Mouse (Mus musculus): ENCODE measurements around the gene Tulp4.
"Not testable (repeated sequence)": the region's sequence is repeated elsewhere in the genome, so short reads cannot be mapped to it uniquely, and the experiment has no call there.

The Tulp4 gene

GRCm38 (mm10) chr17:6279772-6280171 is 173.5 kb downstream of the Tulp4 start:
- not testable (repeated sequence) for DNase-seq (ENCODE audit: low read depth)

- not testable (repeated sequence) for DNase-seq (ENCODE audit: low read depth)
Measured at GRCm38 (mm10) chr17:6280513-6280912, 174.3 kb downstream of the Tulp4 start.

- DNase-seq (ENCODE audit: low read depth) = not testable (repeated sequence)
Measured at GRCm38 (mm10) chr17:6283137-6283536, 176.9 kb downstream of the Tulp4 start.

- not testable (repeated sequence) for DNase-seq (ENCODE audit: low read depth)
Measured at GRCm38 (mm10) chr17:6286169-6286568, 179.9 kb downstream of the Tulp4 start.

DNA sequence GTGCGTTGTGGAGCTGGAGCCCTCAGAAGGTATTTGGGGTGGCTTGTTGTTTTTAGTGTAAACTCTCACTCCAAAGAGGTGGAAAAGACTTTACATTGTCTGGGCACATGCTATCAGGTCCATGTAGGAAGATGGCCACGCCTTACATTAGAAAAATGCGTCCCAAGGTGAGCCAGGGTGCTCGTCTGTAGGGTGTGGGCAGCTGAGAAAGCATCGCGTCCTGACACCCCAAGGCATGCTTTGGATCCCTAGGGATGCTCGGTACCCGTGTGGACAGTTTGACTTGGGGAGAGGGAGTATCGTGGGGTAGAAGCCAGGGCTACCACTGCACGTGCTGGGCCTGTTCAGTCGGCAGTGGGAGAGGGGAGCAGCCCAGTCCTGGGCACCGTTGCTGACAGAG is 182.8 kb downstream of the Tulp4 start:
- not testable (repeated sequence) for DNase-seq (ENCODE audit: low read depth)

DNA sequence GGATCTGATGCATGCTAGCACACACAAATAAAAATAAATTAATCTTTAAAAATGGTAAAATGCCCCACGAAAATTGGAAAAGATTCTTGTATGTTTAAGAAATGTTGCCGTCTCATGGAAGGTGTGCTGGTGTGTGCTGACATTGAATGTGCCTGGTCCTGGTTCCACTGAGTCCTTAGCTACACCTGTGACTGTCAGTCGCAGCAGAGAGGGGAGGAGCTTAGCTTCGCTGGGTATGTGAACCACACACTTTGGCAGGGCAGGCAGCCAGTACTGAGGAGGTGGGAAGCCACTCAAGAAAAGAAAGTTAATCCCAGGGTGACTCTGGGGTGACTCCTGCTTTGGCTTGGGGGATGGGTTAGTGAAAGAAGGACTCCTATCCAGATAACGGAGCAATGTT is 187.6 kb downstream of the Tulp4 start:
- DNase-seq (ENCODE audit: low read depth) = not testable (repeated sequence)

DNA sequence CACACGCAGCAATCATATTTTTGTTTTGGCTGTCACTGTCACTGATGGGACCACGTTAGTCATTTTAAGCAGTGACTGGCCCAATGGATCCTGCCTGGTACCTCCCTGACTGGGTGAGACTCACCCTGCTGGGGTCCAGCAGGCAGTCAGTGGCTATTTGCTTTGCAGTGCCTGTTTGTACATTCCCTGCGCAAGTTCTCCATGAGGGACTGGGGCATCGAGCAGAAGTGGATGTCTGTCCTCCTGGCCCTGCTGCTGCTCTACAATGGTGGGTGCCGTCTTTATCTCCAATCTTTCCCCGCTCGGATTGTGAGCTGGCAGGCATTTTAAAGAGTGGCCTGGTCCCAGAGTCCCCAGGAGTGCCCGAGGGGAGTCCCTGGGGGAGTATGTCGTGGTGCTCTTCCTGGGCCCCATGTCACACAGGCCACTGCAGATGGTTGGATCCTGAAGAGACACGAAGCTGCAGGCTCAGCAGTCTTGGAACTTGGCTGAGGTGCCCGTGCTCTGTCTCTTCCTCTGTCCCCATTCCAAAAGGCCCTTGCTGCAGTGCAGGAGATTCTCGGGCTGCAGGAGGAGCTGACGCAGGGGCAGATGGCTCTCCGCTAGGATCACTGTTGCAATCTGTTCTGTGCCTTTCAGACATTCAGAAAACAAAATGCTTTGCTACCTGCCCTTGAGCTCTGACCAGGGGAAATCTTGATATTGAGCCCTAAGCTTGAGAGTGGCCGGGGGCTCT is 191.0 kb downstream of the Tulp4 start:
- not testable (repeated sequence) for DNase-seq (ENCODE audit: low read depth)

DNA sequence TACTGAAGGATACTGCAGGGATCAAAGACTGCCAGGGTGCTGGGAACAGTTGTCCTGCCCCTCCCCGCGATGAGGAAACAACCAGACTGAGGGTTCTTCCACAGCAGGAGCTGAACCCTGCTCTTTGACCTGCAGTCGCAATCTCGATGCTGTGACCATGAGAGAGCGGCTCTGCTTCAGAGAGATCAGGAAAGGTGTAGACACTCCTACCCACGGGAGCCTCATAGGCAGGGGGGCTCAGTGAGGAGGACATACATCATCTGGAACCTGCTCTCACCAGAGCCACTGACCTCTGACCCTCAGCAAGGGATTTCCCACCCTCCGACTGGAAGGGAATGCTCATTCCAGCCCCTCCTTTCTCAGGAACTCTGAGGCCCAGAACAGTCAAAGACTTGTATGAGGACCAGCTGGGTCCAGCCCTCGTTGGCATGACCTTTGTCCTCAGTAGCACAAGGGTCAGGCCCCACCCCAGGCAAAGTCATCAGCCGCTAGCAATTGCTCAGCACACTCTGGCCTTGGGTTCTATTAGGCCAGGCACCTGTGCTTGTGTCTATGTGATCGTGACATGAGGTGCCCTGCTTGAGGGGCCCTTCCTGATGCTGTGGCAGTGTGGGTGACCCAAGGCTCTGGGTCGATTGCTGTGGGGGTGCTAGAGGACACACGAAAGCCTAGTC is 194.1 kb downstream of the Tulp4 start:
- not testable (repeated sequence) for DNase-seq (ENCODE audit: low read depth)

Measured in NIH3T3 (cell line).